Mouse (Mus musculus): ENCODE results near the gene Lin28a. TPM values are rescaled to one million over a fixed set of nuclear protein-coding genes. Genes with fewer than 3 reads are reported as not detected.

Lin28a gene
- polyA plus RNA-seq, 1 experiment = not detected

- DNase-seq = no peak
- 70% methylated on average over 5 of the region's 5 CpGs for WGBS
- H3K4me1 ChIP-seq (ENCODE audit: control insufficient read depth, insufficient read depth, low read length) = no peaks in the 10 kb centered on the region
Observed at GRCm38 (mm10) chr4:134047648-134048047, 29.0 kb upstream of the Lin28a start.

GRCm38 (mm10) chr4:134043041-134043440 lies 24.4 kb upstream of the Lin28a start:
- DNase-seq = no peak
- 53% methylated on average over 2 of the region's 2 CpGs for WGBS
- TF ChIP-seq CTCF (conservative IDR thresholded peaks at IDR 0.05; ENCODE audit: insufficient read depth, insufficient read length, low read depth, low read length) (no peak), POLR2A (IDR thresholded peaks at IDR 0.05; ENCODE audit: low read depth, low read length) (no peak)
- no peaks in the 10 kb centered on the region for H3K36me3 ChIP-seq (ENCODE audit: control insufficient read depth, insufficient read depth, low read length)
- H3K4me1 ChIP-seq (ENCODE audit: control insufficient read depth, insufficient read depth, low read length) = no peaks in the 10 kb centered on the region
- no peak overlapping the region for H3K4me3 ChIP-seq (ENCODE audit: insufficient read depth, low read depth, low read length)
- H3K27me3 ChIP-seq (replicated peaks; ENCODE audit: control insufficient read depth, insufficient read depth, low read length) = no peaks in the 10 kb centered on the region
- no peak overlapping the region for H3K27ac ChIP-seq (ENCODE audit: insufficient read depth, low read depth, low read length)

More at GRCm38 (mm10) chr4:134047648-134048047, 29.0 kb upstream of the Lin28a start:
- TF ChIP-seq POLR2A (IDR thresholded peaks at IDR 0.05; ENCODE audit: low read depth, low read length) (no peak), CTCF (conservative IDR thresholded peaks at IDR 0.05; ENCODE audit: insufficient read depth, insufficient read length, low read depth, low read length) (no peak)
- Histone ChIP-seq H3K36me3 (ENCODE audit: control insufficient read depth, insufficient read depth, low read length) (no peaks in the 10 kb centered on the region), H3K27ac (ENCODE audit: insufficient read depth, low read depth, low read length) (no peak overlapping the region), H3K4me3 (ENCODE audit: insufficient read depth, low read depth, low read length) (no peak overlapping the region), H3K27me3 (replicated peaks; ENCODE audit: control insufficient read depth, insufficient read depth, low read length) (no peaks in the 10 kb centered on the region)

- no peak for DNase-seq
- Histone ChIP-seq H3K27me3 (replicated peaks; ENCODE audit: control insufficient read depth, insufficient read depth, low read length) (no peaks in the 10 kb centered on the region), H3K4me3 (ENCODE audit: insufficient read depth, low read depth, low read length) (no peak overlapping the region), H3K36me3 (ENCODE audit: control insufficient read depth, insufficient read depth, low read length) (no peaks in the 10 kb centered on the region), H3K27ac (ENCODE audit: insufficient read depth, low read depth, low read length) (no peak overlapping the region), H3K4me1 (ENCODE audit: control insufficient read depth, insufficient read depth, low read length) (no peaks in the 10 kb centered on the region)
- no peak for TF ChIP-seq POLR2A (IDR thresholded peaks at IDR 0.05; ENCODE audit: low read depth, low read length)
- no peak for TF ChIP-seq CTCF (conservative IDR thresholded peaks at IDR 0.05; ENCODE audit: insufficient read depth, insufficient read length, low read depth, low read length)
- WGBS = 30% methylated on average over 9 of the region's 9 CpGs
Observed at GRCm38 (mm10) chr4:134041317-134042123, 22.9 kb upstream of the Lin28a start.

DNA sequence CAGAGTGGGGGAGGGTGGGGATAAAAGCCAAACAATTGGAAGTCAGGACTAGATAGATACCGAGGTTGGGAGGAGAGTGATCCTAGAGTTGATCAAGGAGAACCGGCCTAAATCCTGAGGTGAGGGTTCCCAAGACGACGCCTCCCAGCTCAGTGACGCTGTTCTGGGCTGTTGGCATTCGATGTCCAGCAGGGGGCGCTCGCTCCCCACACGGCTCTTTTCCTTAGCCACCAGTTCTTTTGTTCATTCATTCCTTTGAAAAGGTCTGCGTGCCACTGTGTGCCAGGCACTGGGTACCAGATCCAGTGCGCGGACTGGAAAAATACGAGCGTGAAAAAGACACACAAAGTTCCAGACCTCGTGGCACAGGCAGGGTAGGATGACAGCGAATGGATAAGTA lies 17.3 kb upstream of the Lin28a start:
- no peak overlapping the region for H3K4me3 ChIP-seq (ENCODE audit: insufficient read depth, low read depth, low read length)
- 4% methylated on average over 16 of the region's 16 CpGs for WGBS
- peak; percentile 88 for TF ChIP-seq CTCF (conservative IDR thresholded peaks at IDR 0.05; ENCODE audit: insufficient read depth, insufficient read length, low read depth, low read length)
- no peak for TF ChIP-seq POLR2A (IDR thresholded peaks at IDR 0.05; ENCODE audit: low read depth, low read length)
- no peaks in the 10 kb centered on the region for H3K36me3 ChIP-seq (ENCODE audit: control insufficient read depth, insufficient read depth, low read length)
- no peaks in the 10 kb centered on the region for H3K4me1 ChIP-seq (ENCODE audit: control insufficient read depth, insufficient read depth, low read length)
- peak; percentile 77 for DNase-seq
- no peak overlapping the region for H3K27ac ChIP-seq (ENCODE audit: insufficient read depth, low read depth, low read length)
- no peaks in the 10 kb centered on the region for H3K27me3 ChIP-seq (replicated peaks; ENCODE audit: control insufficient read depth, insufficient read depth, low read length)

DNA sequence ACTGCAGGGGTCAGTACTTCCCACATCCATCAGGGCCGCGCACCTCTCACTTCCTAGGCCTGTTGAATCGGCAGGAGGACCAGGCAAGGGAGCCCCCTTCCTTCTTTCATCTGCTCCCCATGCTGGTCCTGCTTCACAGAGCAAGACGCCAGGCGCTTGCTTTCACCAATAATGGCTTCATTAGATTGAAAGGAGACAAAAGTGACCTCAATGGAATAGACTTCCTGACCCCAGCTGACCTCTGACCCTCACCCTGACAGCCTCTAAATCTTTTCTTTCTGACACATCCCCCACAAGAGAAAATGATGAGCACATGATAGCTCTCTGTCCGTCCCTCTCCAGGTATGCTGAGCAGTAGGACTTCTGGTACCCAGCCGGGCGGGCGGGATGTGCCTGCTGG lies 7.2 kb upstream of the Lin28a start:
- no peaks in the 10 kb centered on the region for H3K27me3 ChIP-seq (replicated peaks; ENCODE audit: control insufficient read depth, insufficient read depth, low read length)
- no peak overlapping the region for H3K27ac ChIP-seq (ENCODE audit: insufficient read depth, low read depth, low read length)
- no peaks in the 10 kb centered on the region for H3K4me1 ChIP-seq (ENCODE audit: control insufficient read depth, insufficient read depth, low read length)
- TF ChIP-seq CTCF (conservative IDR thresholded peaks at IDR 0.05; ENCODE audit: insufficient read depth, insufficient read length, low read depth, low read length) = no peak
- no peak for TF ChIP-seq POLR2A (IDR thresholded peaks at IDR 0.05; ENCODE audit: low read depth, low read length)
- DNase-seq = no peak
- 65% methylated on average over 9 of the region's 9 CpGs for WGBS
- H3K4me3 ChIP-seq (ENCODE audit: insufficient read depth, low read depth, low read length) = no peak overlapping the region
- no peaks in the 10 kb centered on the region for H3K36me3 ChIP-seq (ENCODE audit: control insufficient read depth, insufficient read depth, low read length)

DNA sequence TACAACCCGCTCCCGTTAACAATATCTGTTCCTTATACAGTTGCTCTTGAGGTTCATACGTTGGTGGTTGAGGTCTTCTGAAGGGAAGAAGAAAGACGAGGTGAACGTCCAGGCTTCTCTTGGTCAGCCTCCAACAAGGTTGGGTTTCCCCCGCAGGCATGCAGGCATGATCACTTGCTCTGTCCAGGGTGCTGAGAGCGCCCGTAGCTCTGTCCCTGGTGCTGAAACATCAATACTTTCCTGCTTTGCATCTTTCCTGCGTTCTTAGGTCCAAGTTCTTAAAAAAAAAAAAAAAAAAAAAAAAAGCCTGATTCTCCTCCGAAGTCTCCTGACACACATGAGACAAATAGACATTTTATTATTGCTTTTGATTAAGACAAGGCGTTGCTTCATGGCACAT lies 2.0 kb upstream of the Lin28a start:
- Histone ChIP-seq H3K27me3 (replicated peaks; ENCODE audit: control insufficient read depth, insufficient read depth, low read length) (peaks cover 3% of the 10 kb centered on the region; the same call in 1 of the 2 replicates), H3K36me3 (ENCODE audit: control insufficient read depth, insufficient read depth, low read length) (no peaks in the 10 kb centered on the region), H3K4me3 (ENCODE audit: insufficient read depth, low read depth, low read length) (no peak overlapping the region), H3K27ac (ENCODE audit: insufficient read depth, low read depth, low read length) (no peak overlapping the region), H3K4me1 (ENCODE audit: control insufficient read depth, insufficient read depth, low read length) (no peaks in the 10 kb centered on the region)
- peak; percentile 76 for DNase-seq
- WGBS = 3% methylated on average over 11 of the region's 11 CpGs
- TF ChIP-seq CTCF (conservative IDR thresholded peaks at IDR 0.05; ENCODE audit: insufficient read depth, insufficient read length, low read depth, low read length) (no peak), POLR2A (IDR thresholded peaks at IDR 0.05; ENCODE audit: low read depth, low read length) (no peak)

- no peak for DNase-seq
- Histone ChIP-seq H3K4me3 (ENCODE audit: insufficient read depth, low read depth, low read length) (no peak overlapping the region), H3K36me3 (ENCODE audit: control insufficient read depth, insufficient read depth, low read length) (no peaks in the 10 kb centered on the region), H3K27me3 (replicated peaks; ENCODE audit: control insufficient read depth, insufficient read depth, low read length) (peaks cover 3% of the 10 kb centered on the region; the same call in 1 of the 2 replicates), H3K27ac (ENCODE audit: insufficient read depth, low read depth, low read length) (no peak overlapping the region), H3K4me1 (ENCODE audit: control insufficient read depth, insufficient read depth, low read length) (no peaks in the 10 kb centered on the region)
- WGBS = 4% methylated on average over 16 of the region's 16 CpGs
- TF ChIP-seq CTCF (conservative IDR thresholded peaks at IDR 0.05; ENCODE audit: insufficient read depth, insufficient read length, low read depth, low read length) (no peak), POLR2A (IDR thresholded peaks at IDR 0.05; ENCODE audit: low read depth, low read length) (no peak)
Observed at GRCm38 (mm10) chr4:134019641-134020351, 1.2 kb upstream of the Lin28a start.

Measured in kidney, adult 2 months (tissue).